Mouse (Mus musculus): ENCODE data around the gene Syn3. TPM values are rescaled to one million over a fixed set of nuclear protein-coding genes. Genes with fewer than 3 reads are reported as not detected.

Syn3 gene
- polyA plus RNA-seq, 1 experiment, result 1.5 TPM

GRCm38 (mm10) chr10:86203915-86204314 is 294.8 kb downstream of the Syn3 start:
- peak; percentile 28 for DNase-seq (ENCODE audit: low read depth)

GRCm38 (mm10) chr10:86203175-86203574 is 295.5 kb downstream of the Syn3 start:
- no peak for DNase-seq (ENCODE audit: low read depth)

DNA sequence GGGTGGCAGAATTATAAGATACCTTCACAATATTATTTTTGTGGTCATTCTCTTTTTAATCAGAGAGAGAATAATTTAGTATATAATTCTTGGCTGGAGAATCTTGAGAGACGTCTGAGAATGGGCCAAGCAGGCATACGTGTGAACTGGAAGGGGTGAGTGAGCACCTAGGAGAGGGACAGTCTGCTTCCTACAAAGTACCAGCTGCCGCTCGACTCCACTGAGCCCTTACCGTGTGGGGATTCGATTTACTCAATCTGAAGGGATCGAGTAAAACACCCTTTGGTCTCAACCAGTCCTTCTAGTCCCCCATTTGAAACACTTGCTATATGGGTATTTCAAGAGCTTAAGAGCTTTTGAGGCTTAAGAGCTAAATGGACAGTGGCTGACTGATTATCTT is 296.9 kb downstream of the Syn3 start:
- no peak for DNase-seq (ENCODE audit: low read depth)

DNA sequence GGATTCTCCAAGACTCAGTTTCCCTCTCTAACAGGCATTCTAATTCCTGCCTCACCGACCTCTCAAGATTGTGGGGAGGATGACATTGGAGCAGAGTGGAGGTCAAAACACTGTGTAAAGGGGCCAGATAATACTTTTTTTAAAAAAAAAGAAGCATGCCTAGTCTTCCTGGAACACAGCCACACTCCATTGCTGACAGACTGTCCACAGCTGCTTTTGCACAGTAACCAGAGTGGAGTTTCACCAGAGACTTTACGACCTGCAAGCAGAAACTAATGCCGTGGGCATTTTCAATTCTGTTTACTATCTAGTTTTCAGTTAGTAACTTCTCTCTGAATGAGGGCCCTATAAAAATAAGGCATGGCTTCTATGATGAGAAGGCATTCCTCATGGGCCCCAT is 297.7 kb downstream of the Syn3 start:
- no peak for DNase-seq (ENCODE audit: low read depth)

DNA sequence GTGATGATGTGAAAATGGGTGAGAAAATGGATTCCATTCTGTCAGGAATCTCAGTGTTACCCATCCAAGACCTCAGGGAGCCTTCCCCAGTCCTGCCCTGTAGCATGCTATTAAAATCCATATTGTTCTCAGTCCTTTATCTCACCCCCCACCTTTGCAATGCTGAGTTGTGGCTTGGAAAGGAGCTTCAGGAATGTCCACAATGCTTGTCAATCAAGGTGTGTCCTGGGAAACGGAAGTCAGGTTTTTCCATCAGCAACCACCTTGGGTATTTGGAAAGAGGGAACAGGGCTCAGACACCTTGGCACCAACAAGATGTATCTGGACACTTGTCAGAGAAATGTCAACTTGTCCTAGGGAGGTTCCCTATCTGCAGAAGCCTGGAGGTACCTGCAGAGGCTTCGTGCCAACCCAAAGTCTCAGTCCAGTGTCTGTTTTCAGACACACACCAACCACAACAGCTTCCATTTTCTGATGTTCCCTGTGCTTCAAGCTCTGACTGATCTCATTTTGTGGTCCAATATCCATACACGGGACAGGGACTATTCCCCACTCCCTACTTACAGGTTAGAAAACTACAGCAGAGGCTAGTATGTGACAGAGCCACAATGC is 302.2 kb downstream of the Syn3 start:
- DNase-seq (ENCODE audit: low read depth), result no peak

- DNase-seq (ENCODE audit: low read depth), result no peak
Measured at GRCm38 (mm10) chr10:86194722-86195121, 304.0 kb downstream of the Syn3 start.

DNA sequence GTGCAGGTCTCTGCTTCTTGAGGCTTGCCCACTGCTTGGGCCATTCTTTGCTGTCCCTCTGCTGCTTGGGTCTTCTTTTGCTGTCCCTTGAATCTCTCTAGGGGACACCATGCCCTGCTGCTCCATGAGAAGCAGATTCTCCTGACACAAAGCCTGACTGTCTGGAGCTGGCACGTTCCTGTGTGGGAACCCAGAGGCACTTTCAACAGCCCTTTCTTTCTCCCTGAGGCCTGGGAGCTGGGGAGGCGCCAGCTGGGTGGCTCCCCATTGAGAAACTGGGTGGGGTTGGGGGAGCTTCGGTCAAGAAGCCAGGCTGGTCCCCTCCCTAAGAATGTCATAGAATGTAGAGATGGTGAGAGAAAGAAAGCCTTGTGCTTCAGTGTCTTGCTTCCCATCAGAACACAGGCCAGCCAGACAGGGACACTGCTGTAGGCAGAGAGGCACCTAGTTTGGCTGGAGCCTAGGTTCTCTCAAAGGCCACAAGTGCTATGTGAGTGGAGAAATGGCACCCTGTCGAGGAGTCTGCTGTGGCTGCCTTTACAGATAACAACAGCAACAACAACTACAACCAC is 304.7 kb downstream of the Syn3 start:
- no peak for DNase-seq (ENCODE audit: low read depth)

DNA sequence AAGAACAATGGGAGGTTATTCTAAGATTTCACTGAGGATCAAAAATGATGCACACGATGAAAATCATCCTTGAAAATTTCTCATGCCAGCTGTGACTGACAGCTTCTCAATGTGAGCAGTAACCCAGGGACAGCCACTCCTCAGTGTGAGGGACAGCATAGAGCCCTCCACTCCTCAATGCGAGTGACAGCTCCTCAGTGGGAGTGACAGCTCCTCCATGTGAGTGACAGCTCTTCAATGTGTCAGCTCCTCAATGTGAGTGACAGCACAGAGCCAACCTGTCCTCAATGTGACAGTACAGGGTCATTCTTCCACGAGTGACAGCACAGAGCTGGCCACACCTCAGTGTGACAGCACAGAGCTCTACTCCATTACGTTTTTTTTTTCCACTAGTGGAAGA is 310.1 kb downstream of the Syn3 start:
- DNase-seq (ENCODE audit: low read depth), result no peak

GRCm38 (mm10) chr10:86187881-86188280 is 310.8 kb downstream of the Syn3 start:
- no peak for DNase-seq (ENCODE audit: low read depth)

GRCm38 (mm10) chr10:86183148-86183885 is 315.4 kb downstream of the Syn3 start:
- no peak for DNase-seq (ENCODE audit: low read depth)

- DNase-seq (ENCODE audit: low read depth), result peak; percentile 58
Measured at GRCm38 (mm10) chr10:86182183-86182805, 316.4 kb downstream of the Syn3 start.

- no peak for DNase-seq (ENCODE audit: low read depth)
Measured at GRCm38 (mm10) chr10:86176411-86176810, 322.3 kb downstream of the Syn3 start.

- no peak for DNase-seq (ENCODE audit: low read depth)
Measured at GRCm38 (mm10) chr10:86174017-86174416, 324.7 kb downstream of the Syn3 start.

- no peak for DNase-seq (ENCODE audit: low read depth)
Measured at GRCm38 (mm10) chr10:86173284-86173683, 325.4 kb downstream of the Syn3 start.

DNA sequence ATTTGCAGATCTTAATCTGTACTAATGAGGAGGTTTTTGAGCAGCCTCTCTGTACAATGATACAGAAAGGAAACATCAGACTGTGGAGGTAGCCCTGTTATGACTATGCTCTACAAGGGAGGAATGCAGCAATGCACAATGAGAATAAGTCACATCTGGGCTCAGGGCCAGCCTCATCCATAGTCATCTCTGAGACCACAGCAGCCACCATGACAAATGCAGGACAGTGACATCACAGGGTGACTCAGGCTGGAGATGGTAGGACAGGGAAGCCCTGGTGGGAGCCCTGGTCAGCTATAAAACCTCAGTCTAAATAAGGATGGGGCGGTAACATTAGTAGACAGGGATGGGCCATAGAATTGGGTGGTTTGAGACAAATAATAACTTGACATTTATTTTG is 327.4 kb downstream of the Syn3 start:
- DNase-seq (ENCODE audit: low read depth), result no peak

GRCm38 (mm10) chr10:86168084-86168483 is 330.6 kb downstream of the Syn3 start:
- DNase-seq (ENCODE audit: low read depth), result no peak

GRCm38 (mm10) chr10:86166854-86167268 is 331.8 kb downstream of the Syn3 start:
- DNase-seq (ENCODE audit: low read depth), result no peak

GRCm38 (mm10) chr10:86164098-86164497 is 334.6 kb downstream of the Syn3 start:
- DNase-seq (ENCODE audit: low read depth), result no peak

GRCm38 (mm10) chr10:86161783-86162271 is 336.9 kb downstream of the Syn3 start:
- DNase-seq (ENCODE audit: low read depth), result no peak

GRCm38 (mm10) chr10:86158198-86158899 is 340.3 kb downstream of the Syn3 start:
- DNase-seq (ENCODE audit: low read depth), result no peak

GRCm38 (mm10) chr10:86155344-86155743 is 343.4 kb downstream of the Syn3 start:
- no peak for DNase-seq (ENCODE audit: low read depth)

- no peak for DNase-seq (ENCODE audit: low read depth)
Measured at GRCm38 (mm10) chr10:86153221-86153620, 345.5 kb downstream of the Syn3 start.
